Mouse (Mus musculus): ENCODE results near the gene Rplp1. TPM values are rescaled to one million over a fixed set of nuclear protein-coding genes. Genes with fewer than 3 reads are reported as not detected.
A peak's percentile ranks its signal among the peaks of the same experiment; 100 is the strongest.

Rplp1 gene
- polyA plus RNA-seq, 1 experiment from 2014 or later = 1,709 TPM

GRCm38 (mm10) chr9:61902445-61902844 lies 11.9 kb downstream of the Rplp1 start:
- H3K4me3 ChIP-seq (replicated peaks; ENCODE audit: low read depth, low read length) = no peak overlapping the region
- no peak for TF ChIP-seq CTCF (IDR thresholded peaks at IDR 0.05; ENCODE audit: low read depth)
- H3K27me3 ChIP-seq (ENCODE audit: insufficient read depth, low read length) = 0 out of 2 replicates have a peak, but pooled peaks cover 5% of the 10 kb centered on the region
- 65% methylated on average over 9 of the region's 9 CpGs for WGBS
- no peak overlapping the region for H3K9ac ChIP-seq (ENCODE audit: low read depth, low read length)
- H3K36me3 ChIP-seq (ENCODE audit: insufficient read depth, low read length) = no peaks in the 10 kb centered on the region
- H3K9me3 ChIP-seq (replicated peaks; ENCODE audit: low read length) = no peaks in the 10 kb centered on the region
- ATAC-seq (replicated peaks; ENCODE audit: low FRiP score, low read depth) (no peak), DNase-seq (ENCODE audit: low spot score) (no peak)
- no peak overlapping the region for H3K4me2 ChIP-seq (ENCODE audit: low read length)
- no peaks in the 10 kb centered on the region for H3K4me1 ChIP-seq (replicated peaks; ENCODE audit: insufficient read depth, low read length)
- H3K27ac ChIP-seq = no peak overlapping the region

GRCm38 (mm10) chr9:61901574-61901973 lies 12.8 kb downstream of the Rplp1 start:
- no peak for TF ChIP-seq CTCF (IDR thresholded peaks at IDR 0.05; ENCODE audit: low read depth)
- no peak for ATAC-seq (replicated peaks; ENCODE audit: low FRiP score, low read depth)

GRCm38 (mm10) chr9:61899804-61900203 lies 14.5 kb downstream of the Rplp1 start:
- no peak overlapping the region for H3K4me3 ChIP-seq (replicated peaks; ENCODE audit: low read depth, low read length)
- no peaks in the 10 kb centered on the region for H3K9me3 ChIP-seq (replicated peaks; ENCODE audit: low read length)
- ATAC-seq (replicated peaks; ENCODE audit: low FRiP score, low read depth) (0 out of 2 replicates have a peak, but pooled peaks have one; percentile 29), DNase-seq (ENCODE audit: low spot score) (peak; percentile 82)
- H3K4me1 ChIP-seq (replicated peaks; ENCODE audit: insufficient read depth, low read length) = no peaks in the 10 kb centered on the region
- WGBS = 4% methylated on average over 16 of the region's 16 CpGs
- no peak overlapping the region for H3K27ac ChIP-seq
- peak; percentile 86 for TF ChIP-seq CTCF (IDR thresholded peaks at IDR 0.05; ENCODE audit: low read depth)
- 0 out of 2 replicates have a peak overlapping the region, but pooled peaks have one; percentile 14 for H3K9ac ChIP-seq (ENCODE audit: low read depth, low read length)
- H3K4me2 ChIP-seq (ENCODE audit: low read length) = peak overlapping the region; percentile 39; the same call in 1 of the 2 replicates
- no peaks in the 10 kb centered on the region for H3K36me3 ChIP-seq (ENCODE audit: insufficient read depth, low read length)
- 0 out of 2 replicates have a peak, but pooled peaks cover 5% of the 10 kb centered on the region for H3K27me3 ChIP-seq (ENCODE audit: insufficient read depth, low read length)

More at GRCm38 (mm10) chr9:61901574-61901973, 12.8 kb downstream of the Rplp1 start:
- Histone ChIP-seq H3K9me3 (replicated peaks; ENCODE audit: low read length) (no peaks in the 10 kb centered on the region), H3K27me3 (ENCODE audit: insufficient read depth, low read length) (0 out of 2 replicates have a peak, but pooled peaks cover 5% of the 10 kb centered on the region), H3K27ac (no peak overlapping the region), H3K36me3 (ENCODE audit: insufficient read depth, low read length) (no peaks in the 10 kb centered on the region), H3K9ac (ENCODE audit: low read depth, low read length) (no peak overlapping the region), H3K4me3 (replicated peaks; ENCODE audit: low read depth, low read length) (no peak overlapping the region), H3K4me1 (replicated peaks; ENCODE audit: insufficient read depth, low read length) (no peaks in the 10 kb centered on the region), H3K4me2 (ENCODE audit: low read length) (no peak overlapping the region)
- 78% methylated on average over 4 of the region's 4 CpGs for WGBS
- DNase-seq (ENCODE audit: low spot score) = no peak

- WGBS = 2% methylated on average over 7 of the region's 8 CpGs
- no peak overlapping the region for H3K9ac ChIP-seq (ENCODE audit: low read depth, low read length)
- ATAC-seq (replicated peaks; ENCODE audit: low FRiP score, low read depth) = peak; percentile 29; the same call in 1 of the 2 replicates
- TF ChIP-seq CTCF (IDR thresholded peaks at IDR 0.05; ENCODE audit: low read depth) = peak; percentile 98
- no peaks in the 10 kb centered on the region for H3K4me1 ChIP-seq (replicated peaks; ENCODE audit: insufficient read depth, low read length)
- no peaks in the 10 kb centered on the region for H3K36me3 ChIP-seq (ENCODE audit: insufficient read depth, low read length)
- H3K9me3 ChIP-seq (replicated peaks; ENCODE audit: low read length) = no peaks in the 10 kb centered on the region
- 0 out of 2 replicates have a peak, but pooled peaks cover 5% of the 10 kb centered on the region for H3K27me3 ChIP-seq (ENCODE audit: insufficient read depth, low read length)
- DNase-seq (ENCODE audit: low spot score) = peak; percentile 94
- no peak overlapping the region for H3K27ac ChIP-seq
- H3K4me3 ChIP-seq (replicated peaks; ENCODE audit: low read depth, low read length) = no peak overlapping the region
- no peak overlapping the region for H3K4me2 ChIP-seq (ENCODE audit: low read length)
Observed at GRCm38 (mm10) chr9:61898401-61898800, 15.9 kb downstream of the Rplp1 start.

GRCm38 (mm10) chr9:61895014-61895413 lies 19.3 kb downstream of the Rplp1 start:
- H3K9me3 ChIP-seq (replicated peaks; ENCODE audit: low read length) = no peaks in the 10 kb centered on the region
- no peak overlapping the region for H3K4me3 ChIP-seq (replicated peaks; ENCODE audit: low read depth, low read length)
- no peak; the same call in 1 of the 2 replicates for ATAC-seq (replicated peaks; ENCODE audit: low FRiP score, low read depth)
- no peaks in the 10 kb centered on the region for H3K4me1 ChIP-seq (replicated peaks; ENCODE audit: insufficient read depth, low read length)
- H3K4me2 ChIP-seq (ENCODE audit: low read length) = no peak overlapping the region
- no peak overlapping the region for H3K9ac ChIP-seq (ENCODE audit: low read depth, low read length)
- peak overlapping the region; percentile 81 for H3K27ac ChIP-seq
- peak; percentile 37 for DNase-seq (ENCODE audit: low spot score)
- no peak for TF ChIP-seq CTCF (IDR thresholded peaks at IDR 0.05; ENCODE audit: low read depth)
- WGBS = 41% methylated on average over 8 of the region's 8 CpGs
- H3K27me3 ChIP-seq (ENCODE audit: insufficient read depth, low read length) = 0 out of 2 replicates have a peak, but pooled peaks cover 5% of the 10 kb centered on the region
- H3K36me3 ChIP-seq (ENCODE audit: insufficient read depth, low read length) = no peaks in the 10 kb centered on the region

GRCm38 (mm10) chr9:61889855-61890254 lies 24.5 kb downstream of the Rplp1 start:
- 69% methylated on average over 8 of the region's 8 CpGs for WGBS
- Histone ChIP-seq H3K36me3 (ENCODE audit: insufficient read depth, low read length) (no peaks in the 10 kb centered on the region), H3K27ac (no peak overlapping the region), H3K27me3 (ENCODE audit: insufficient read depth, low read length) (no peaks in the 10 kb centered on the region), H3K4me2 (ENCODE audit: low read length) (no peak overlapping the region), H3K4me3 (replicated peaks; ENCODE audit: low read depth, low read length) (no peak overlapping the region), H3K9ac (ENCODE audit: low read depth, low read length) (no peak overlapping the region), H3K9me3 (replicated peaks; ENCODE audit: low read length) (no peaks in the 10 kb centered on the region), H3K4me1 (replicated peaks; ENCODE audit: insufficient read depth, low read length) (no peaks in the 10 kb centered on the region)
- no peak for DNase-seq (ENCODE audit: low spot score)
- no peak for ATAC-seq (replicated peaks; ENCODE audit: low FRiP score, low read depth)
- TF ChIP-seq CTCF (IDR thresholded peaks at IDR 0.05; ENCODE audit: low read depth) = no peak
